Mouse (Mus musculus): ENCODE results near the gene Grid1. TPM values are rescaled to one million over a fixed set of nuclear protein-coding genes. Genes with fewer than 3 reads are reported as not detected.

Gene Grid1
- polyA plus RNA-seq, 2 experiments = 0.04 TPM; not detected in 1

DNA sequence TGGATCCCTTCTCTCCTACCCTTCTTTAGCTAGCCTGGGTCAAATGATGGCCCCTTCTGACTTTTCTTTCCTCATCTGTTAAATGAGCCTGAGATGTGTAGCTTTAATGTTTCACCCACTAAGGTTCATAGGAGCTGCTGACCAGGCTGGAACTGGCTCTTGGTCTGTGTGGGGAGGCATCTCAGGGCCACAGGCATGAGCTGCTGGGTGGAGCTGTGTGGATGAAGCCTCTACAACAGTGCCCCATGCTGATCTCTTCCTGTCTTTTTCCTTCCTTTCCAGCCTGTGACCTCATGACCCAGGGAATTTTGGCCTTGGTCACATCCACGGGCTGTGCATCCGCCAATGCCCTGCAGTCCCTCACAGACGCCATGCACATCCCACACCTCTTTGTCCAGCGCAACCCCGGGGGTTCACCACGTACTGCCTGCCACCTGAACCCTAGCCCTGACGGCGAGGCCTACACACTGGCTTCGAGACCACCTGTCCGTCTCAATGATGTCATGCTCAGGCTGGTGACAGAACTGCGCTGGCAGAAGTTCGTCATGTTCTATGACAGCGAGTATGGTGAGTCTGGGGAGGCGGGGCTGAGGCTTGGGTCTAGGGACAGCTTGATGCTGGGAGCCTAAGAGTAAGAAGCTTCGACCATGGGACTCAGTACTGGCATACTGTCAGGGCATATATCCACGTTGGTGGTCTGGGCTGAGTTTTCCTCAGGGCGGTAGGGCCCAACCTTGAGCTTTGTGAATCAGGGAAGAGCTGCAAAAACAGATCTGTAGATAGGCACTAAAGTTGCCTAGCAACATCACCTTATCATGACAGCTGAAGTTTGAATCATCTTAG, 125.8 kb downstream of the Grid1 start:
- Histone ChIP-seq H3K27ac (no peak overlapping the region), H3K4me3 (ENCODE audit: insufficient read depth in 1 of 2, low read depth in 2 of 2, low read length in 2 of 2) (no peak overlapping the region), H3K36me3 (replicated peaks; ENCODE audit: control insufficient read depth, insufficient read depth, low read depth) (no peaks in the 10 kb centered on the region), H3K9me3 (ENCODE audit: control insufficient read depth, low read length) (no peaks in the 10 kb centered on the region), H3K4me2 (ENCODE audit: low read depth) (no peak overlapping the region), H3K4me1 (replicated peaks; ENCODE audit: control insufficient read depth in 2 of 2, insufficient read depth in 2 of 2, low read length in 1 of 2) (no peaks in the 10 kb centered on the region), H3K27me3 (ENCODE audit: control insufficient read depth, insufficient read depth, low read length) (no peaks in the 10 kb centered on the region), H3K9ac (replicated peaks) (no peak overlapping the region)
- no peak for DNase-seq (ENCODE audit: low read depth in 3 of 3, low spot score in 3 of 3)
- TF ChIP-seq CTCF (IDR thresholded peaks at IDR 0.05; ENCODE audit: low read depth) = no peak
- TF ChIP-seq EP300 (IDR thresholded peaks at IDR 0.05; ENCODE audit: low read depth) = no peak
- ATAC-seq (ENCODE audit: insufficient read depth) = no peak
- WGBS (ENCODE audit: insufficient replicate concordance) = 70% methylated on average over 17 of the region's 17 CpGs

DNA sequence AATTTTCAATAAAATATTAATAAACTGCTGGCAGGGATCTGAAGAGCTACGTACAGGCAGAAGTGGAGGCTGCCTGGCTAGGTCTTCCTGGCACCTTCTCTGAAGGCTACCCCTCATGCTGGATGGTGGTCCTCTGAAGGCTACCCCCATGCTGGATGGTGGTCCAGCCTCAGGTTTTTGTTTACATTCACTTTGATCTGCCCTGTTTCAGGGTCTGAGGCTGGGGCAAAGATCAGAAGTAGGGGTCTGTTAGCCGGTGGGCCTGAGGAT, 126.3 kb downstream of the Grid1 start:
- no peaks in the 10 kb centered on the region for H3K4me1 ChIP-seq (replicated peaks; ENCODE audit: control insufficient read depth in 2 of 2, insufficient read depth in 2 of 2, low read length in 1 of 2)
- H3K9ac ChIP-seq (replicated peaks) = no peak overlapping the region
- H3K4me2 ChIP-seq (ENCODE audit: low read depth) = no peak overlapping the region
- H3K27me3 ChIP-seq (ENCODE audit: control insufficient read depth, insufficient read depth, low read length) = no peaks in the 10 kb centered on the region
- DNase-seq (ENCODE audit: low read depth in 3 of 3, low spot score in 3 of 3) = no peak
- H3K4me3 ChIP-seq (ENCODE audit: insufficient read depth in 1 of 2, low read depth in 2 of 2, low read length in 2 of 2) = no peak overlapping the region
- no peak for TF ChIP-seq CTCF (IDR thresholded peaks at IDR 0.05; ENCODE audit: low read depth)
- TF ChIP-seq EP300 (IDR thresholded peaks at IDR 0.05; ENCODE audit: low read depth) = no peak
- H3K36me3 ChIP-seq (replicated peaks; ENCODE audit: control insufficient read depth, insufficient read depth, low read depth) = no peaks in the 10 kb centered on the region
- ATAC-seq (ENCODE audit: insufficient read depth) = no peak
- WGBS (ENCODE audit: insufficient replicate concordance) = 72% methylated on average over 2 of the region's 2 CpGs
- H3K9me3 ChIP-seq (ENCODE audit: control insufficient read depth, low read length) = no peaks in the 10 kb centered on the region
- H3K27ac ChIP-seq = no peak overlapping the region

DNA sequence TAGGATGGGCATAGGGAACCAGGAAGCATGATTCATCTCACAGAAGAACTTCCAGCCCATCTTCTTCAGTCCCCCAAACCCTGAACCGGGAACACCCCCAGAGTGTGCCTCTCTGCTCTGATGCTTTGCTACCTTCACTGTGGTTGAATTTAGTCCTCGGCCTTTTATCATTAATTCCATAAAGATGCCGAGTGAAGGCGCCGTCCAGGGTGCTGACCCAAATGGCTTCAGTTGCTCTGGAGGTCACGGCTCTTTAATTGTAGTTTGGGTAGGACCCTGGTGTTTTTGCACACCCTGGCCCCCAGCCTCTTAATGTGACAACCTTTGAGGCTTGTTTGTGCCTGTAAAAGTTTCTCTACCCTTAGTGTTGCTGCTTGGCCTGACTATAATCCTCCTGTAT, 128.3 kb downstream of the Grid1 start:
- Histone ChIP-seq H3K27ac (no peak overlapping the region), H3K36me3 (replicated peaks; ENCODE audit: control insufficient read depth, insufficient read depth, low read depth) (no peaks in the 10 kb centered on the region), H3K4me1 (replicated peaks; ENCODE audit: control insufficient read depth in 2 of 2, insufficient read depth in 2 of 2, low read length in 1 of 2) (no peaks in the 10 kb centered on the region), H3K4me2 (ENCODE audit: low read depth) (no peak overlapping the region), H3K27me3 (ENCODE audit: control insufficient read depth, insufficient read depth, low read length) (no peaks in the 10 kb centered on the region), H3K9me3 (ENCODE audit: control insufficient read depth, low read length) (no peaks in the 10 kb centered on the region), H3K9ac (replicated peaks) (no peak overlapping the region), H3K4me3 (ENCODE audit: insufficient read depth in 1 of 2, low read depth in 2 of 2, low read length in 2 of 2) (no peak overlapping the region)
- TF ChIP-seq EP300 (IDR thresholded peaks at IDR 0.05; ENCODE audit: low read depth) (no peak), CTCF (IDR thresholded peaks at IDR 0.05; ENCODE audit: low read depth) (no peak)
- WGBS (ENCODE audit: insufficient replicate concordance) = 69% methylated on average over 6 of the region's 6 CpGs
- no peak for ATAC-seq (ENCODE audit: insufficient read depth)
- no peak for DNase-seq (ENCODE audit: low read depth in 3 of 3, low spot score in 3 of 3)

DNA sequence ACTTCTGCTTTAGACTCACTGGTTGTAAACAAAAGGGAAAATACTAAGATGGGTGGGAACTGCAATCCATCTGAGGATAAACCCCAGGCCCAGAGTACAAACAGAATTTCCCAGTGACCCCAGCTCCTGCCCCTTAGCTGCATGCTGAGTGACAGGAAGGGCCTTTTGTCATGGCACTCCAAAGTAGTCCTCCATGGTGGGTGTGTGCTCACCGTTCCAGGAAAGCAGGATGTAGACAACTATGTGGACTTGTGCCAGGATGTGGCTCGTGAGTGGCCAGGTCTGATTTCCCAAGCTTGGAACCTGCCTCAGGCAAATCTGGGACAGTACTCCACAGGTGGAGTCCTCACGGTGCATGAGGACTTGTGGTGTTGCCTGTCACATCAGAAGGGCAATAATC, 132.4 kb downstream of the Grid1 start:
- H3K9me3 ChIP-seq (ENCODE audit: control insufficient read depth, low read length) = no peaks in the 10 kb centered on the region
- ATAC-seq (ENCODE audit: insufficient read depth) (no peak), DNase-seq (ENCODE audit: low read depth in 3 of 3, low spot score in 3 of 3) (no peak)
- WGBS (ENCODE audit: insufficient replicate concordance) = 38% methylated on average over 3 of the region's 3 CpGs
- H3K4me3 ChIP-seq (ENCODE audit: insufficient read depth in 1 of 2, low read depth in 2 of 2, low read length in 2 of 2) = no peak overlapping the region
- no peaks in the 10 kb centered on the region for H3K36me3 ChIP-seq (replicated peaks; ENCODE audit: control insufficient read depth, insufficient read depth, low read depth)
- no peaks in the 10 kb centered on the region for H3K27me3 ChIP-seq (ENCODE audit: control insufficient read depth, insufficient read depth, low read length)
- no peak overlapping the region for H3K27ac ChIP-seq
- H3K4me2 ChIP-seq (ENCODE audit: low read depth) = no peak overlapping the region
- H3K9ac ChIP-seq (replicated peaks) = no peak overlapping the region
- no peaks in the 10 kb centered on the region for H3K4me1 ChIP-seq (replicated peaks; ENCODE audit: control insufficient read depth in 2 of 2, insufficient read depth in 2 of 2, low read length in 1 of 2)
- TF ChIP-seq EP300 (IDR thresholded peaks at IDR 0.05; ENCODE audit: low read depth) (no peak), CTCF (IDR thresholded peaks at IDR 0.05; ENCODE audit: low read depth) (no peak)

DNA sequence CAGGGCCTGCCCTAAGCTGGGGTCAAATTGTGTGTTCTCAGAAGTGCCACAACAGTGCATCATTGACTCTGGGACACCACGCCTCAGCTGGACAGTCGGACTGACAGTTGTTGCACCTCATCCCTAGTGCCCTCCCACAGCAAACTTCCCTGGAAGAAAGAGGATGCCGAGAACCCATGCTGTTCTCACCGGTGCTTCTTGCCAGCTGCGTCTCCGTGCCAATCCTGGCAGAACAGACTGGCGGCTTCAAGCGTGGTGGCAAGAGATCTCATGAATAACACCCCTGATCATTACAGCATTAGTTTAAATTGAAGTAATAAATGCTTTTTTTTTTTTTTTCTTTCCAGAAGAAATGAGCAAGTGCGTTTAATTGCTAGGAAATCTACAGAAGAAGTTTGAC, 133.7 kb downstream of the Grid1 start:
- no peaks in the 10 kb centered on the region for H3K9me3 ChIP-seq (ENCODE audit: control insufficient read depth, low read length)
- H3K9ac ChIP-seq (replicated peaks) = no peak overlapping the region
- no peak overlapping the region for H3K4me2 ChIP-seq (ENCODE audit: low read depth)
- H3K36me3 ChIP-seq (replicated peaks; ENCODE audit: control insufficient read depth, insufficient read depth, low read depth) = no peaks in the 10 kb centered on the region
- H3K27me3 ChIP-seq (ENCODE audit: control insufficient read depth, insufficient read depth, low read length) = no peaks in the 10 kb centered on the region
- no peak overlapping the region for H3K27ac ChIP-seq
- no peak for ATAC-seq (ENCODE audit: insufficient read depth)
- no peaks in the 10 kb centered on the region for H3K4me1 ChIP-seq (replicated peaks; ENCODE audit: control insufficient read depth in 2 of 2, insufficient read depth in 2 of 2, low read length in 1 of 2)
- whole genome bisulfite sequencing (ENCODE audit: insufficient replicate concordance) = 76% methylated on average over 9 of the region's 9 CpGs
- no peak overlapping the region for H3K4me3 ChIP-seq (ENCODE audit: insufficient read depth in 1 of 2, low read depth in 2 of 2, low read length in 2 of 2)
- TF ChIP-seq CTCF (IDR thresholded peaks at IDR 0.05; ENCODE audit: low read depth) (no peak), EP300 (IDR thresholded peaks at IDR 0.05; ENCODE audit: low read depth) (no peak)
- DNase-seq (ENCODE audit: low read depth in 3 of 3, low spot score in 3 of 3) = no peak
